Mouse (Mus musculus) heart, embryonic 14.5 days (tissue): ENCODE data around the gene Ocln. TPM values are rescaled to one million over a fixed set of nuclear protein-coding genes. Genes with fewer than 3 reads are reported as not detected.
"Not testable (repeated sequence)": the region's sequence is repeated elsewhere in the genome, so short reads cannot be mapped to it uniquely, and the experiment has no call there.

Experiments used
- ATAC-seq: fragments of 200-750 bp; cut with Nextera tagmentation; 2 replicates; pipeline ENCODE4 v1.8.0; 2017; ENCODE audit warnings: low read depth, moderate TSS enrichment; ENCODE audit not compliant: insufficient number of reproducible peaks, insufficient read depth, low FRiP score
- H3K27ac ChIP-seq, 2 experiments: fragments of 200-500 bp in 1 of 2; fragments of 300-500 bp in 1 of 2; sonication (generic) in 1 of 2; replicated peaks in 1 of 2; 2 replicates each; pipeline ENCODE4 v1.5.1; 2012 to 2014; ENCODE audit warnings: low read depth in 2 of 2, low read length in 2 of 2, control low read depth in 1 of 2, mild to moderate bottlenecking in 1 of 2, mixed read lengths in 1 of 2; ENCODE audit not compliant: control insufficient read depth in 1 of 2, insufficient read depth in 1 of 2
- H3K27me3 ChIP-seq: fragments of 300-500 bp; sonication (generic); 2 replicates; pipeline ENCODE4 v1.6.1; 2014; ENCODE audit warnings: mild to moderate bottlenecking, low read length, control low read depth; ENCODE audit not compliant: control insufficient read depth, insufficient read depth
- H3K36me3 ChIP-seq: fragments of 300-500 bp; sonication (generic); 2 replicates; pipeline ENCODE4 v1.6.1; 2014; ENCODE audit warnings: mild to moderate bottlenecking, control low read depth, low read length, mixed read lengths; ENCODE audit not compliant: control insufficient read depth, insufficient read depth
- H3K4me1 ChIP-seq, 2 experiments: fragments of 200-500 bp in 1 of 2; fragments of 300-500 bp in 1 of 2; sonication (generic) in 1 of 2; 2 replicates each; pipeline ENCODE4 v1.6.1; 2012 to 2014; ENCODE audit warnings: low read length in 2 of 2, control low read depth in 1 of 2, mixed read lengths in 1 of 2; ENCODE audit not compliant: control insufficient read depth in 2 of 2, insufficient read depth in 2 of 2
- H3K4me2 ChIP-seq: fragments of 300-500 bp; sonication (generic); 2 replicates; pipeline ENCODE4 v1.6.1; 2014; ENCODE audit warnings: mild to moderate bottlenecking, low read length
- H3K4me3 ChIP-seq, 2 experiments: fragments of 200-500 bp in 1 of 2; fragments of 300-500 bp in 1 of 2; sonication (generic) in 1 of 2; 2 replicates each; pipeline ENCODE4 v1.5.1; 2012 to 2014; ENCODE audit warnings: low read length in 2 of 2, mild to moderate bottlenecking in 2 of 2, control low read depth in 1 of 2, low read depth in 1 of 2, moderate library complexity in 1 of 2; ENCODE audit not compliant: control insufficient read depth in 1 of 2, insufficient read depth in 1 of 2
- H3K9ac ChIP-seq: fragments of 300-500 bp; sonication (generic); 2 replicates; pipeline ENCODE4 v1.6.1; 2014; ENCODE audit warnings: mild to moderate bottlenecking, low read length
- H3K9me3 ChIP-seq: fragments of 300-500 bp; sonication (generic); 2 replicates; pipeline ENCODE4 v1.6.1; 2016; ENCODE audit warnings: low read length, control low read depth; ENCODE audit not compliant: control insufficient read depth
- WGBS: fragments of 180-500 bp; shearing (Covaris S2); extraction: QIAGEN DNeasy Blood & Tissue Kit; methylation state at CpG from one replicate; pipeline ENCODE4 v1.1.7; 2014; 5-methylcytosine and 5-hydroxymethylcytosine counted together
- polyA plus RNA-seq: library from polyadenylated mRNA; unstranded; fragments of >200 nt; fragmentation: Nextera tagmentation; extraction: Ambion mirVana; gene quantifications from 2 replicates; pipeline ENCODE4 v1.2.1, GENCODE M21; 2014

Gene Ocln
- polyA plus RNA-seq, 1 experiment from 2014 or later, result 2.1 TPM

GRCm38 (mm10) chr13:100511146-100511859, 41.2 kb downstream of the Ocln start:
- Histone ChIP-seq H3K4me2 (no peak overlapping the region), H3K4me3 (no peak overlapping the region), H3K27me3 (no peaks in the 10 kb centered on the region), H3K27ac (no peak overlapping the region), H3K9me3 (no peaks in the 10 kb centered on the region), H3K4me1 (peaks cover 0 to 3% of the 10 kb centered on the region in 2 experiments; a peak in 1 of 4 replicates), H3K36me3 (no peaks in the 10 kb centered on the region), H3K9ac (no peak overlapping the region)
- WGBS, result 53% methylated on average over 7 of the region's 7 CpGs
- no peak for ATAC-seq

DNA sequence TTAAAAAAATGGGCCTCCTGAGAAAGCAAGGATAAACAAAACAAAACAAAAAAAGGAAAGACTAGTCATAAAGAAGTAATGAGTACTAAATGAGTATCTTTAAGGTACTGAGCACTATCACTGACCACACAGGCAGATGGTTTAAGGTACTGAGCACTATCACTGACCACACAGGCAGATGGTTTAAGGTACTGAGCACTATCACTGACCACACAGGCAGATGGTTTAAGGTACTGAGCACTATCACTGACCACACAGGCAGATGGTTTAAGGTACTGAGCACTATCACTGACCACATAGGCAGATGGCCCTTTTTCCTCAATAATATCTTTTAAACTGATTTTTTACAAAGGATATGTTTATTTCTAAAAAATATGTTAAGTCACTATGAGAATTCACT, 52.9 kb downstream of the Ocln start:
- H3K4me3 ChIP-seq, H3K9ac ChIP-seq, H3K27ac ChIP-seq, H3K4me1 ChIP-seq, ATAC-seq, H3K4me2 ChIP-seq, H3K9me3 ChIP-seq, H3K36me3 ChIP-seq, H3K27me3 ChIP-seq: not testable (repeated sequence)

DNA sequence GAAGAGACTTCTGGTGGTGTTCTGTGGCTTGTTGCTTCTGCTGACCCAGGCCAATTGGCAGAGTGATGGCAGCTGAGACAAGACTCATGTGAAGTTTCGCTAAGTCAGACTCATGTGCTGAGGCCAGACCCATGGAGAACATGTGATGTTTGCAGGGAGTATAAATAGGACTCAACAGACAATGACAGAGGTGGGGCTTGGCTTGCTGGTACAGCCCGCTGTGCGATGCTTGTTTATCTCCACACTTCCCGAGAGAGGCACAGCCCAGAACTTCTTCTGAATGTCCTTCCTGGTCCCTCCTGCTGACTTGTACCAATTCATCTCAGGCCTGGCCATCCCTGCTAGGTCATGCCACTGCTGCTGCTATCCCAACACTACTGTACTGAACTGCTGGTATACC, 57.2 kb downstream of the Ocln start:
- Histone ChIP-seq H3K27ac (no peak overlapping the region), H3K27me3 (no peaks in the 10 kb centered on the region), H3K4me3 (no peak overlapping the region), H3K4me2 (no peak overlapping the region), H3K9me3 (no peaks in the 10 kb centered on the region), H3K4me1 (peaks cover 0 to 4% of the 10 kb centered on the region in 2 experiments; a peak in 2 of 4 replicates), H3K36me3 (no peaks in the 10 kb centered on the region), H3K9ac (no peak overlapping the region)
- 55% methylated on average over 4 of the region's 4 CpGs for WGBS
- ATAC-seq, result no peak

- ATAC-seq, H3K27me3 ChIP-seq, H3K36me3 ChIP-seq, H3K4me2 ChIP-seq, H3K27ac ChIP-seq, H3K9me3 ChIP-seq, H3K4me3 ChIP-seq, H3K9ac ChIP-seq, H3K4me1 ChIP-seq: not testable (repeated sequence)
- WGBS, result 61% methylated on average over 8 of the region's 8 CpGs
Observed at GRCm38 (mm10) chr13:100494370-100494769, 58.1 kb downstream of the Ocln start.

GRCm38 (mm10) chr13:100493313-100493712, 59.2 kb downstream of the Ocln start:
- Histone ChIP-seq H3K27me3 (no peaks in the 10 kb centered on the region), H3K27ac (no peak overlapping the region), H3K4me1 (peaks cover 0 to 4% of the 10 kb centered on the region in 2 experiments; a peak in 2 of 4 replicates), H3K9ac (no peak overlapping the region), H3K4me2 (no peak overlapping the region), H3K4me3 (no peak overlapping the region), H3K9me3 (no peaks in the 10 kb centered on the region), H3K36me3 (peaks cover 16% of the 10 kb centered on the region)
- 74% methylated on average over 8 of the region's 8 CpGs for WGBS
- ATAC-seq, result no peak

DNA sequence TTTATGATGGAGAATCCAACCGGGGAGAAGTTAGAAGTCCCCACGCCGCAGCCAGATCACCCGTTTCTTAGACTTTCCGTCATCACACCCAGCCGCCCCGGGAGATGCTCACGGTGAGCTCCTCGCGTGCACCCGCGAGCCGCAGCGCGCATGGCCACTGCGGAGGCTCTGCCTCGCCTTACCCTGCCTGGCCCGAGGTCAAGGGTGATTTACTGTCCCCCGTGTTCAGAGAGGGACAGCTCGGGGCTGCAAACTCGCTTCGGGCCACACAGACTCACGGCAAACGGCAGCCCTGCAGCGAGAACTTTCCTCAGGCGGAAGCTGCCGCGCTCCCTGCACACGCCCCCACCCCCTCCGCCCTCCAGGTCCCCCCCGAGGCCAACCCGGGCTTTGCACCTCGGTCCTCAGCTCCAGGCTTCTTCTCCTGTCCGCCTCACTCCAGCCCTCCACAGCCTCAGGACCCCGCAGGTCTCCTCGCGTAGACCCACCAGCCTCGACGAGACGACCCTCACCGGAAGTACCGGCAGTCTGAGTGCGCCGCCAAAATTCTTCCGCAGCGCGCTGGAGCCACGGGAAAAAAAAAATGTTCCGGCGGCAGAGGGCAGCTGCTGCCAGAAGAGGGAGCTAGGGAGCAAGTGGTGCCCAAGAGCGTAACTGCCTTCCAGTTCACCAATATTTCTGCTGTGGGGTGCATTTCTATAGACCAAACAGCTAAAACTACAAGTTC, 60.3 kb downstream of the Ocln start, which contains the start of gene Gtf2h2:
TSS of gene Gtf2h2 (minus strand) at position 519 of the 727 bp plus-strand sequence.
- Histone ChIP-seq H3K9ac (peak within 1 kb of the TSS; percentile 93), H3K4me1 (peaks cover 0 to 4% of the 10 kb centered on the region in 2 experiments; a peak in 2 of 4 replicates), H3K27me3 (no peaks in the 10 kb centered on the region), H3K4me2 (peak within 1 kb of the TSS; percentile 88), H3K9me3 (no peaks in the 10 kb centered on the region), H3K27ac (peak within 1 kb of the TSS; percentile 24 to 80), H3K36me3 (peaks cover 27% of the 10 kb centered on the region), H3K4me3 (peak within 1 kb of the TSS; percentile 75 to 98)
- peak; percentile 50 for ATAC-seq
- under 1% methylated on average over 49 of the region's 51 CpGs for WGBS

GRCm38 (mm10) chr13:100491623-100492022, 60.9 kb downstream of the Ocln start:
- Histone ChIP-seq H3K27me3 (no peaks in the 10 kb centered on the region), H3K27ac (peak overlapping the region in 1 of 2 experiments; percentile 80; a peak in 1 of 4 replicates), H3K36me3 (peaks cover 33% of the 10 kb centered on the region), H3K4me1 (peaks cover 0 to 4% of the 10 kb centered on the region in 2 experiments; a peak in 2 of 4 replicates), H3K4me3 (peak overlapping the region; percentile 75 to 98), H3K9me3 (no peaks in the 10 kb centered on the region), H3K4me2 (peak overlapping the region; percentile 88), H3K9ac (peak overlapping the region; percentile 93)
- no peak for ATAC-seq
- 14% methylated on average over 6 of the region's 6 CpGs for WGBS
